Mouse (Mus musculus) liver, adult 2 months (tissue): ENCODE results near the gene Efhd2. TPM values are rescaled to one million over a fixed set of nuclear protein-coding genes. Genes with fewer than 3 reads are reported as not detected.

Experiments
- DNase-seq: peaks from one replicate; pipeline ENCODE4 v3.0.0-alpha.2; 2011; ENCODE audit warnings: low read depth, low spot score; ENCODE audit errors: extremely low read depth
- H3K27ac ChIP-seq: fragments of 200-500 bp; replicated peaks from 2 replicates; pipeline ENCODE4 v1.5.1; 2012; ENCODE audit warnings: low read depth, mild to moderate bottlenecking, control low read depth, inconsistent platforms, low read length; ENCODE audit not compliant: insufficient read depth
- H3K27me3 ChIP-seq: fragments of 200-500 bp; 2 replicates; pipeline ENCODE4 v1.6.1; 2012; ENCODE audit warnings: mild to moderate bottlenecking, moderate library complexity, low read length, inconsistent platforms; ENCODE audit not compliant: control insufficient read depth, insufficient read depth
- H3K36me3 ChIP-seq: fragments of 200-500 bp; 2 replicates; pipeline ENCODE4 v1.6.1; 2012; ENCODE audit warnings: low read length, inconsistent platforms; ENCODE audit not compliant: control insufficient read depth, insufficient read depth
- H3K4me1 ChIP-seq: fragments of 200-500 bp; 2 replicates; pipeline ENCODE4 v1.6.1; 2011; ENCODE audit warnings: low read length; ENCODE audit not compliant: control insufficient read depth, insufficient read depth
- H3K4me3 ChIP-seq: fragments of 200-500 bp; 2 replicates; pipeline ENCODE4 v1.5.1; 2011; ENCODE audit warnings: low read depth, mild to moderate bottlenecking, control low read depth, low read length, moderate library complexity; ENCODE audit not compliant: insufficient read depth
- H3K79me2 ChIP-seq: fragments of 200-500 bp; 2 replicates; pipeline ENCODE4 v1.6.1; 2012; ENCODE audit warnings: inconsistent platforms, mild to moderate bottlenecking, low read length, moderate library complexity; ENCODE audit not compliant: control insufficient read depth, insufficient read depth
- H3K9ac ChIP-seq: fragments of 200-500 bp; 2 replicates; pipeline ENCODE4 v1.6.1; 2012; ENCODE audit warnings: low read depth, mild to moderate bottlenecking, control low read depth, inconsistent platforms, low read length
- CTCF ChIP-seq: fragments of 200-500 bp; IDR thresholded peaks from 2 replicates; pipeline ENCODE4 v1.5.1; 2011; ENCODE audit warnings: low read depth, low read length, control low read depth
- POLR2A ChIP-seq: fragments of 200-500 bp; IDR thresholded peaks from 2 replicates; pipeline ENCODE4 v1.6.1; 2011; ENCODE audit warnings: low read length, control low read depth; ENCODE audit not compliant: insufficient read depth; ENCODE audit errors: extremely low read depth
- WGBS: fragments of 180-500 bp; shearing (Covaris S2); methylation state at CpG from one replicate; pipeline ENCODE4 v1.1.7; 2018; 5-methylcytosine and 5-hydroxymethylcytosine counted together
- polyA plus RNA-seq: library from polyadenylated mRNA; depleted of rRNA; stranded (reverse); fragments of >200 nt; gene quantifications from 2 replicates; pipeline ENCODE4 v1.2.3, GENCODE M21; 2012
- total RNA-seq: library from RNA; depleted of rRNA; stranded (reverse); fragments of >200 nt; gene quantifications from 2 replicates; pipeline ENCODE4 v1.2.3, GENCODE M21; 2014

Efhd2 gene
- total and polyA plus RNA-seq, 2 experiments = 15.0 to 46.1 TPM

- Histone ChIP-seq H3K4me3 (no peak overlapping the region), H3K4me1 (peaks cover 38% of the 10 kb centered on the region), H3K9ac (no peak overlapping the region), H3K27ac (peak overlapping the region; percentile 42), H3K79me2 (no peaks in the 10 kb centered on the region), H3K27me3 (no peaks in the 10 kb centered on the region), H3K36me3 (0 out of 2 replicates have a peak, but pooled peaks cover 2% of the 10 kb centered on the region)
- no peak for TF ChIP-seq POLR2A
- no peak for TF ChIP-seq CTCF
- 67% methylated on average over 17 of the region's 17 CpGs for WGBS
- DNase-seq = peak; percentile 84
These were observed 13.0 kb downstream of the Efhd2 start for GRCm38 (mm10) chr4:141861591-141862295.

- TF ChIP-seq POLR2A (no peak), CTCF (no peak)
- Histone ChIP-seq H3K9ac (no peak overlapping the region), H3K27ac (no peak overlapping the region), H3K36me3 (0 out of 2 replicates have a peak, but pooled peaks cover 2% of the 10 kb centered on the region), H3K4me3 (no peak overlapping the region), H3K27me3 (no peaks in the 10 kb centered on the region), H3K4me1 (peaks cover 28% of the 10 kb centered on the region), H3K79me2 (no peaks in the 10 kb centered on the region)
- DNase-seq = no peak
- 86% methylated on average over 19 of the region's 19 CpGs for WGBS
These were observed 14.4 kb downstream of the Efhd2 start for GRCm38 (mm10) chr4:141860246-141860841.

DNA sequence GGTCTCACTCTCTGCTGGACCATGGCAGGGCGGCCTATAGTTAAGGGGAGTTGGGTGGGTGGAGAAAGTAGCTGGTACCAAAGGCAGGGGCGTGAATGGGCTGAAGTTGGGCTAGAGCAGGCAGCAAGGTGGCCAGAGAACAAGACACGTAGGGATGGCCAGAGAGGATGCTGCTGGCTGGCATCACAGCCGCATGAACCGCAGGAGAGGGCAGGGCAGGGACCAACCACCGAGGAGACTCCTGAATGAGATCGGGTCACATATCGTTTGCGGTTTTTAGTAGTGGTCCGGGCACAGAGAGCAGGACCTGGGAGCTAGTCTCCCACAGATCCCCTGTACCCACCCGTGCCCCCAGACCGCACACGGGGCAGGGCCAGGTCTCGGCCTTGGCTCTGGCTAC, 15.4 kb downstream of the Efhd2 start:
- TF ChIP-seq CTCF (no peak), POLR2A (no peak)
- WGBS = 95% methylated on average over 14 of the region's 14 CpGs
- Histone ChIP-seq H3K4me3 (no peak overlapping the region), H3K9ac (no peak overlapping the region), H3K36me3 (0 out of 2 replicates have a peak, but pooled peaks cover 2% of the 10 kb centered on the region), H3K27ac (no peak overlapping the region), H3K79me2 (no peaks in the 10 kb centered on the region), H3K4me1 (peaks cover 23% of the 10 kb centered on the region), H3K27me3 (no peaks in the 10 kb centered on the region)
- DNase-seq = no peak

- peak; percentile 79 for DNase-seq
- Histone ChIP-seq H3K36me3 (0 out of 2 replicates have a peak, but pooled peaks cover 2% of the 10 kb centered on the region), H3K4me3 (no peak overlapping the region), H3K79me2 (no peaks in the 10 kb centered on the region), H3K27me3 (no peaks in the 10 kb centered on the region), H3K4me1 (peaks cover 16% of the 10 kb centered on the region), H3K9ac (no peak overlapping the region), H3K27ac (peak overlapping the region; percentile 33; the same call in 1 of the 2 replicates)
- TF ChIP-seq CTCF = no peak
- no peak for TF ChIP-seq POLR2A
- 58% methylated on average over 20 of the region's 20 CpGs for WGBS
These were observed 16.2 kb downstream of the Efhd2 start for GRCm38 (mm10) chr4:141858501-141858900.

DNA sequence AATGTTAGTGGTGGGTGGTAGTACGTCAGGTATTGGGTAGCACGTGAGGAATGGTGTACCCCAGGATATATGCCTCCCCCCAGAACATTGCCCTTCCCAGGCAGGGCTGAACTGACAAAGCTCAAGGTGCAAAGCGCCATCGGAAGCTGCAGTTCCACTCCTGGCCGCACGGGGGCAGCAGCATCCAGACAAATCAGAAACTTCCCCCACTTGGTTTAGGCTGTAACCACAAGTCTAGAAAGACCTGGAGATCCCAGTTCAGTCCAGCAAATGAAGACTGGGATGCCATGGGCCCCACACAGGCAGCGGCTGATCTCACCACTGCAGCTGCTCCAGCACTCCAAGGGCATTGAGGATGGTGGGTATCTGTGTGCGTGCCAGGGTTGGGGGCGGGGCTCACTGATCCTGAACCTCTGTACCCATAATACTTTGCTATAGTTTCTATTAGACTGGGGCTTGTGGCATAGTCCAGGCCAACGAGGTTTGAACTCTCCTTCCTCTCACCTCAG, 17.2 kb downstream of the Efhd2 start:
- TF ChIP-seq CTCF (peak; percentile 97), POLR2A (no peak)
- peak; percentile 65 for DNase-seq
- Histone ChIP-seq H3K9ac (no peak overlapping the region), H3K27ac (no peak overlapping the region), H3K4me1 (peaks cover 10% of the 10 kb centered on the region), H3K79me2 (no peaks in the 10 kb centered on the region), H3K4me3 (no peak overlapping the region), H3K27me3 (no peaks in the 10 kb centered on the region), H3K36me3 (0 out of 2 replicates have a peak, but pooled peaks cover 2% of the 10 kb centered on the region)
- WGBS = 16% methylated on average over 10 of the region's 10 CpGs
